In the genomic region with DNA sequence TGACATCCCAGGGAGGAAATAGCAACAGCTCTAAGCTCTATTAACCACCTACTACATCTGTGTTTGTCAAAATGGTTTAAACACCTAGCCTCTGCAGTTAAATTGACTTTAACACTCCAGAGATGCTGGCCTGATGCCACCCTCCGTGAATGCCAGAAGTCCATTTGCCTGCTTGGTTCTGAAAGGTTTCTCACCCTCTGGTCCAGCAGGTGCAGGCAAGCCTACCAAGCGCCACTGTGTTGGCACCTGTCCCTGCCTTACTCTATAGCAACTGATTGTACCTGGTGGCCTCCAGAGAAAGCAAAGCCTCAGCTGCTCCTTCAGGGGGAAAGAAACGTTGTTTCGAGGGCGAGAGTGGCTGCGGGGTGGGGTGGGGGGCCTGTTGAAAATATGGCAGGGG, we compare ENCODE assay signal across 33 mouse cellular contexts. TPM values are rescaled to one million over a fixed set of nuclear protein-coding genes. Genes with fewer than 3 reads are reported as not detected.
DNase-seq lines count a peak whose midpoint lies in the region; ATAC-seq and TF ChIP-seq lines count a peak whose summit lies in the region.
"Had no signal": no experiment of that assay in that cellular context is flagged by ENCODE, and none has a peak within 500 bp of the region (broad histone marks: within the 10 kb centered on the region; RNA-seq: fewer than 3 reads in every experiment).

No protein-coding gene starts in this region.

- no peak for TF ChIP-seq CTCF in cerebellum, adult 2 months (IDR thresholded peaks at IDR 0.05; ENCODE audit: borderline replicate concordance, insufficient read depth, low read depth, low read length)

- H3K4me1 ChIP-seq in cerebellum, adult 2 months (ENCODE audit: control insufficient read depth, insufficient read depth, low read length), result no peaks in the 10 kb centered on the region; the same call in 1 of the 2 replicates
- peaks cover 32% of the 10 kb centered on the region for H3K4me1 ChIP-seq in kidney, embryonic 14.5 days (ENCODE audit: control insufficient read depth, insufficient read depth, low read length)

- no peak overlapping the region for H3K27ac ChIP-seq in cerebellum, adult 2 months (ENCODE audit: insufficient read depth, low read length)
- no peak overlapping the region for H3K27ac ChIP-seq in kidney, embryonic 14.5 days (ENCODE audit: low read depth, low read length)
- H3K27ac ChIP-seq: forebrain, embryonic 15.5 days; heart, adult 2 months; heart, embryonic 13.5 days; hindbrain, postnatal 0 days; intestine, embryonic 15.5 days; kidney, postnatal 0 days; limb, embryonic 10.5 days; limb, embryonic 15.5 days; liver, embryonic 13.5 days; lung, embryonic 15.5 days; midbrain, embryonic 10.5 days; neural tube, embryonic 13.5 days had no signal

- H3K4me3 ChIP-seq in cerebellum, adult 2 months (replicated peaks; ENCODE audit: insufficient read depth, low read depth, low read length), result no peak overlapping the region
- H3K4me3 ChIP-seq in kidney, embryonic 14.5 days (ENCODE audit: low read length), result no peak overlapping the region
- H3K4me3 ChIP-seq: forebrain, embryonic 15.5 days; heart, adult 2 months; heart, embryonic 13.5 days; intestine, embryonic 15.5 days; limb, embryonic 10.5 days; limb, embryonic 15.5 days; liver, embryonic 13.5 days; lung, embryonic 15.5 days; midbrain, embryonic 10.5 days; myocyte; neural tube, embryonic 13.5 days had no signal

- H3K4me2 ChIP-seq in kidney, embryonic 14.5 days (replicated peaks; ENCODE audit: low read depth, low read length), result no peak overlapping the region
- H3K4me2 ChIP-seq: forebrain, embryonic 15.5 days; heart, embryonic 13.5 days; intestine, embryonic 15.5 days; limb, embryonic 15.5 days; liver, embryonic 13.5 days; lung, embryonic 15.5 days; neural tube, embryonic 13.5 days had no signal

- ATAC-seq in kidney, embryonic 14.5 days (ENCODE audit: low FRiP score, low TSS enrichment), result no peak
- ATAC-seq: forebrain, embryonic 15.5 days; hindbrain, postnatal 0 days; intestine, embryonic 15.5 days had no signal

- TF ChIP-seq POLR2A in cerebellum, adult 2 months (IDR thresholded peaks at IDR 0.05; ENCODE audit: borderline replicate concordance, insufficient read depth, low read length), result no peak

- 46% methylated on average over 6 of the region's 6 CpGs for WGBS in cerebellum, adult 2 months
- 63% methylated on average over 6 of the region's 6 CpGs for WGBS in kidney, embryonic 14.5 days

- no peaks in the 10 kb centered on the region for H3K27me3 ChIP-seq in cerebellum, adult 2 months (ENCODE audit: control insufficient read depth, insufficient read depth, low read length)
- no peaks in the 10 kb centered on the region for H3K27me3 ChIP-seq in kidney, embryonic 14.5 days (ENCODE audit: control insufficient read depth, insufficient read depth, low read length)
- H3K27me3 ChIP-seq: CH12.LX; forebrain, embryonic 15.5 days; intestine, embryonic 15.5 days; limb, embryonic 15.5 days; liver, embryonic 13.5 days; lung, embryonic 15.5 days; neural tube, embryonic 13.5 days had no signal

- H3K36me3 ChIP-seq in kidney, embryonic 14.5 days (ENCODE audit: control insufficient read depth, insufficient read depth, low read length), result no peaks in the 10 kb centered on the region
- H3K36me3 ChIP-seq: forebrain, embryonic 15.5 days; heart, embryonic 13.5 days; intestine, embryonic 15.5 days; limb, embryonic 10.5 days; limb, embryonic 15.5 days; liver, embryonic 13.5 days; lung, embryonic 15.5 days; midbrain, embryonic 10.5 days; neural tube, embryonic 13.5 days had no signal

- no peak overlapping the region for H3K9ac ChIP-seq in kidney, embryonic 14.5 days (ENCODE audit: low read depth, low read length)
- H3K9ac ChIP-seq: forebrain, embryonic 15.5 days; heart, embryonic 13.5 days; intestine, embryonic 15.5 days; limb, embryonic 15.5 days; liver, embryonic 13.5 days; lung, embryonic 15.5 days; neural tube, embryonic 13.5 days had no signal

- peak; percentile 21 to 26 for DNase-seq in cerebellum, adult 2 months
- DNase-seq in cerebellum, adult 8-10 months, result no peak
- DNase-seq in gastrocnemius, postnatal 25 days, result peak; percentile 4
- no peak for DNase-seq in gastrocnemius, postnatal 10 days
- peak; percentile 12 to 19 for DNase-seq in kidney, adult 8-10 months
- DNase-seq in lung, postnatal 36 days, result peak; percentile 12
- DNase-seq in lung, postnatal 25 days (ENCODE audit: low spot score), result no peak
- DNase-seq: adrenal gland, adult 2 months; adrenal gland, postnatal 36 days; heart, adult 2 months; heart, postnatal 10 days; layer of hippocampus, adult 9-11 months; liver, embryonic 13.5 days; thymus, adult 2 months; thymus, postnatal 36 days had no signal

- no peaks in the 10 kb centered on the region for H3K9me3 ChIP-seq in kidney, embryonic 14.5 days (ENCODE audit: control insufficient read depth, low read length)
- H3K9me3 ChIP-seq: forebrain, embryonic 15.5 days; heart, embryonic 13.5 days; intestine, embryonic 15.5 days; limb, embryonic 10.5 days; limb, embryonic 15.5 days; liver, embryonic 13.5 days; lung, embryonic 15.5 days; midbrain, embryonic 10.5 days; neural tube, embryonic 13.5 days had no signal

RNA-seq across cellular contexts. Expression of a gene that starts 8.0 kb away (rescaled TPM):
- polyA plus RNA-seq in cerebellum, adult 2 months (2012; rRNA removed), result 4.3 and 5.3 TPM in 2 replicates
- total RNA-seq in gastrocnemius, postnatal 25 days (2021), result not detected
- total RNA-seq in gastrocnemius, postnatal 10 days (2021), result not detected
- 0.85 and 1.7 TPM in 2 replicates for polyA plus RNA-seq in kidney, embryonic 14.5 days (2014; fragmentation: Nextera tagmentation; extraction: Ambion mirVana)
- total RNA-seq: adrenal gland, postnatal 36 days; heart, adult 2 months; megakaryocyte progenitor cell, adult 5-6 weeks had no signal
- polyA plus RNA-seq: adrenal gland, adult 2 months; C2C12; embryonic facial prominence, embryonic 11.5 days; heart, adult 2 months; heart, embryonic 13.5 days; limb, embryonic 10.5 days; liver, embryonic 13.5 days; myocyte had no signal

RNA-seq across cellular contexts. Expression of a gene that starts 24.5 kb away (rescaled TPM):
- polyA plus RNA-seq in cerebellum, adult 2 months (2012; rRNA removed), result 0.03 TPM in 2 replicates
- total RNA-seq in gastrocnemius, postnatal 25 days (2021), result not detected
- total RNA-seq in gastrocnemius, postnatal 10 days (2021), result not detected
- polyA plus RNA-seq in kidney, embryonic 14.5 days (2014; fragmentation: Nextera tagmentation; extraction: Ambion mirVana), result 0.07 TPM in 1 of 2 replicates, not detected in the other
- total RNA-seq: gastrocnemius, adult 18-20 months; gastrocnemius, postnatal 4 days; heart, adult 2 months; heart, postnatal 10 days; megakaryocyte progenitor cell, adult 5-6 weeks had no signal
- polyA plus RNA-seq: C2C12; embryonic facial prominence, embryonic 11.5 days; heart, adult 2 months; limb, embryonic 10.5 days; midbrain, embryonic 10.5 days; myocyte; neural tube, embryonic 13.5 days had no signal

RNA-seq across cellular contexts. Expression of a gene that starts 42.2 kb away (rescaled TPM):
- polyA plus RNA-seq in cerebellum, adult 2 months (2012; rRNA removed), result 533 and 557 TPM in 2 replicates
- total RNA-seq in gastrocnemius, postnatal 25 days (2021), result 10 to 100 TPM; 21.2 to 22.6 TPM
- 10 to 100 TPM; 59.7 to 68.9 TPM for total RNA-seq in gastrocnemius, postnatal 10 days (2021)
- polyA plus RNA-seq in kidney, embryonic 14.5 days (2014; fragmentation: Nextera tagmentation; extraction: Ambion mirVana), result 145 and 179 TPM in 2 replicates

Comparison
In these comparisons a context has a peak if more than half of its experiments do, and no peak if none do; other contexts are left out.
1. DNase-seq: peak in cerebellum, adult 2 months (2 of 2), gastrocnemius, postnatal 25 days (single experiment), kidney, adult 8-10 months (2 of 2) and lung, postnatal 36 days (single experiment); none in cerebellum, adult 8-10 months (single experiment), gastrocnemius, postnatal 10 days (single experiment) and lung, postnatal 25 days (single experiment).